Mouse (Mus musculus) NIH3T3 (cell line): ENCODE measurements around the gene Yipf2.
A peak's percentile ranks its signal among the peaks of the same experiment; 100 is the strongest.
"Not testable (repeated sequence)": the region's sequence is repeated elsewhere in the genome, so short reads cannot be mapped to it uniquely, and the experiment has no call there.

Experiments
- DNase-seq: peaks from one replicate; pipeline ENCODE4 v3.0.0-alpha.2; 2012; ENCODE audit warnings: low read depth

Yipf2 gene

DNA sequence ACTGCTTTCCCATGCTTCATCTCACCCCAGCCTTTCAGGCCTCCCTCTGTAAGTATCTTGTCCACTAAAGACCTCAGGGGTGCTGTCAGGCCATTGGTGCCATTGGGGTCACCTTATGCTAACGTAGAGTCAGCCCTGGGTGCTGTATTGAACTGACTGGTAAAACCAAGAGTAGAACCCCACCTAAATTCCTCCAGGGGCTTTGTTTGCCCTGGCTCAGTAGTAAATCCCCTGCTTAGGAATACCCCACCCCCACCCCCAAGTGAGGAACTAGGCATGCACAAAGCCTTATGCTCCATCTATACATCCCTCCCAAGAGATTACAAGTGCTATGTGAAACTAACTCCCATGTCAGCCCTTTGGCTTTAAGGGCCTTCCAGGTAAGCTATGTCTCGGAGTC, 35.1 kb downstream of the Yipf2 start:
- DNase-seq = no peak

DNA sequence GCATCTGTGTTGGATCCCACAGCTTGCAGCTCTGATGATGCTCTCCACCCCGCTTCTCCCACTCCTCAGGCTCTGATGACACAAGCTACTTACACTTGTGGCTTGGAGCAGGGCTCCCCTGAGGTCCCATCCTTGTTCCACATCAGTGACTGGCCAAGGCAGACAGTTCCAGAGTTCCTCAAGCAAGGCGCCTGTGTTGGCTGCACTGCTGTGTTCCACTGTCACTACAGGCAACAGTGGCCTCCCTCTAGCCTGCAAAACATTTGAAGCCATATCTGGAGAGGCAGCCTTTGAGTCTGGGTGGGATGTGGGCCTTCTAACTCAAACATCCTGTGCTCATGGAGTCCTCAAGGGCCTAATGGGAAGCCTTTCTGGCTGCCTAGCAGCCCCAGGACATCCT, 35.6 kb downstream of the Yipf2 start:
- no peak for DNase-seq

DNA sequence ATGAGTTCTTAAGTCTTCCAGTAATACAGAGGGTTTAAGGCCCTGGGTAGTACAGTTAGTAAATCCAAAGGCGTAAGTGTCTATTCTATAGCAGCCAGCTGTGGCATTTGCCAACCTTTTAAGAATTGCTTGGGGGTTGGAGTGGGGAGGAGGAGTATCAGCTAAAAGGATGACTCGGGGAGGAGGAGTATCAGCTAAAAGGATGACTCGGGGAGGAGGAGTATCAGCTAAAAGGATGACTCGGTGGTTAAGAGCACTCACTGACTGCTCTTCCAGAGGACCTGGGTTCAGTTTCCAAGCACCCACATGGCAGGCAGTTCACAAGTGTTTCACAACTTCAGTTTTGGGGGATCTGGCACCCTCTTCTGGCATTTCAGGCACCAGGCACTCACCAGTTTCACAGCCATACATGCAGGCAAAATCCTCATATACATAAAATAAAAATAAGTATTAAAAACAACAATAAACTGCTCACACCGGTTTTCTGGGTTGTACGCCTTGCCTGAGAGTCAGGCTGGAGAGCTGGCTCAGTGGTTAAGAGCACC, 37.4 kb downstream of the Yipf2 start:
- DNase-seq = peak; percentile 23

GRCm38 (mm10) chr9:21553607-21554273, 38.9 kb downstream of the Yipf2 start:
- no peak for DNase-seq

GRCm38 (mm10) chr9:21551049-21551448, 41.6 kb downstream of the Yipf2 start:
- no peak for DNase-seq

DNA sequence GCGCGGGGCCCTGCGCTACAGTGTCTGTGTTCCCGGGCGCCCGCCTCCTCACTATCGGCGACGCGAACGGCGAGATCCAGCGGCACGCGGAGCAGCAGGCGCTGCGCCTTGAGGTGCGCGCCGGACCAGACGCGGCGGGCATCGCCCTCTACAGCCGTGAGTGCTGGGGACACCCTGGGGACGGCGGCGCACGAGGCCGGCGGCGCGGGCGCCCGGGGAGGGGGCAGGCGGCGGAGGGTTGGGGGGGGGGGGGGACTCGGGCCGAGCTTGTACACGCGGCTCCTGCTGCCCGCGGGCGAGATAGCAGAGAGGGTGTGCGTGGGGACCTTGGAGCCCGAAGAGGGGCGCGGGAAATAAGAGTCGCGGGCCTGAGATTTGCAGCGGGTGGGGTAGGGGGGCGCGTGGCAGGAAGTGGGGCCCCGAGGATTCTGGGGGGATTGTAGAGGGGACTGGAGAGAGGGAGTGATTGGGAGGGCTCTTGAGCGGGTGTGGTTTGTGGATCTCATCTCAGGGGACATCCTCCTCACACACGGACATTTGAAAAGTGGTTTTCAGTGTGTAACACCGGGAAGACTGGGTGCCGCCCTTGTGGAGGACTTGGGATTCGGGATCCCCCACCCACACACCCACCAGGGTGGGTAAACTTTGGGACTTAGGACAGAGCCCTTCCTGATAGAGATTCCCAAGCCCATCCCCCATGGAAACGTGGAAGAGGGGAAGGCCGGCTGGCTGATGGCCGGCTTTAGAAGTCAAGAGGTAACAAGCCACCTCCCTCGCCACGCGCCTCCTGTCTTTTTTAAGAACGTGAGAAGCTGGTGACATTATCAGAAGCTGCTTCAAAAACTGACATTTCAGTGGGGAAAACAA, 45.3 kb downstream of the Yipf2 start:
- peak; percentile 66 for DNase-seq

- no peak for DNase-seq
Measured at GRCm38 (mm10) chr9:21546789-21547074, 45.9 kb downstream of the Yipf2 start, which contains the start of gene Carm1. TSS of gene Carm1 (plus strand) at chr9:21546894.

- DNase-seq = peak; percentile 98
Measured at GRCm38 (mm10) chr9:21545916-21546788, 46.5 kb downstream of the Yipf2 start.

DNA sequence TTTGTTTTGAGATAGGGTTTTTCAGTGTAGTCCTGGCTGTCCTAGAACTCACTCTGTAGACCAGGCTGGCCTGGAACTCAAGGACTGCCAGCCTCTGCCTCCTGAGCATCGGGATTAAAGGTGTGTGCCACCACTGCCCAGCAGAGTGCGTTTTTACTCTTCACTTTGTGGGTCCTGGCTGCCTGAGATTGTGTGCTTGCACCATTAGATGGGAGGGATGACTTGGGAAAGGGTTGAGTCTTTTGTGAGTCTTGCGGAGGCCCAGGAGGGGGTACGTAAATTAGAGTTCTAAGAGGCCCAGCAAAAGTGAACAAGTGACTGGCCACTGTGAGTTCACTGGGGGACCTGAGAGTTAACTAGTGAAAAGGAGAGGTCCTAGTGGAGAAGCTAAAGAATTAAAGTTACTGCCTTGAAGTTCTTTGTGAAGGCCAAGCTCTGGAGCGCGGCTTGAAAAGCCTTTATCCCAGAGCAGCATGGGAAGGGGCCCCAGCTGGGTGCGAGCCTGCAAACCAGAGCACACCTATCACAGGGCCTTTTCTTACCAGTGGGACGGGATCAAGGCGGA, 47.2 kb downstream of the Yipf2 start:
- no peak for DNase-seq

GRCm38 (mm10) chr9:21542001-21542400, 50.6 kb downstream of the Yipf2 start:
- DNase-seq = not testable (repeated sequence)

DNA sequence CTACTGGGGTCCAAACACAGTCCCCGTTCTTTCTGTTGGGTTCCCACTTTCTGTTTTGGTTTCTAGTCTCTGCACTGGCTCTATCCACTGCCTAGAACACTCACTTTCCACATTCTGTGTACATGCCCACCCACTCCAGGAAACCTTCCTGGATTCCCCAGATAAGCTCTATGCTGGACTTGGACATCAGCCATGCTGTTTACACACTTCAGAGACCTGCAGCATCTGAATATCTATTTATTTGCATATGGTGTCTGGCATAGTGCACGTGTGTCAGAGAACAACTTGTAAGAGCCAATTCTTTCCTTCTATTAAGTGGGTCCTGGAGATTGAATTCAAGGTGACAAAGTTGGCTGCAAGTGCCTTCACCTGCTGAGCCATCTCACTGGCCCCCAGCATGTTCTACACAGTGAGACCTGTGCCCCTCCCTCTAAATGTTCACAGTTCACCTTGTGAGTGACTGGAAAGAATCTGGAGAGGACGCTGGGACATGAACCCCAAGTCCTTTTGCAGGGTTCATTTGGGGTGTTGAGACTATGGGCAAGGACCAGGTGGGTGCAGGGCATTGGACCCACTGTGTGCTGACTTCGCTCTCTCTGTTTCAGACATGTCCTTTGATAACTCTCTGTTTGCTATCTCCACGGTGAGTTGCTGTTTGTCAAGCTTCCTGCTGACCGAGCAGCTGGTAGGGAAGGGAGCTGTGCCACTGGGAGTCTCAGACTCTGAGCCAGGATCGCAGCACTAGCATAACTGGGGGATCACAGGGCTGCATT, 52.5 kb downstream of the Yipf2 start:
- DNase-seq = no peak
